Mouse (Mus musculus) kidney, adult 8-10 months (tissue): Measurements from ENCODE around the gene Fam219b.
A peak's percentile ranks its signal among the peaks of the same experiment; 100 is the strongest.

Source experiments
- DNase-seq, 2 experiments: peaks; one replicate each; pipeline ENCODE4 v3.0.0; 2022

Gene Fam219b

GRCm38 (mm10) chr9:57565741-57566221, 28.5 kb downstream of the Fam219b start:
- DNase-seq: no peak

GRCm38 (mm10) chr9:57566846-57567245, 29.5 kb downstream of the Fam219b start:
- DNase-seq: peak; percentile 80 to 90

- DNase-seq: peak; percentile 54 to 68
Observed at GRCm38 (mm10) chr9:57568500-57568899, 31.2 kb downstream of the Fam219b start.

- DNase-seq: no peak
Observed at GRCm38 (mm10) chr9:57574397-57574796, 37.1 kb downstream of the Fam219b start.

- DNase-seq: no peak
Observed at GRCm38 (mm10) chr9:57575577-57575976, 38.2 kb downstream of the Fam219b start.

GRCm38 (mm10) chr9:57577144-57577849, 40.0 kb downstream of the Fam219b start:
- no peak for DNase-seq

- no peak for DNase-seq
Observed at GRCm38 (mm10) chr9:57584991-57585390, 47.7 kb downstream of the Fam219b start.

- peak; percentile 80 to 83 for DNase-seq
Observed at GRCm38 (mm10) chr9:57589224-57590126, 52.1 kb downstream of the Fam219b start, which contains the start of gene Ulk3. TSS of gene Ulk3 (plus strand) at chr9:57589452.

GRCm38 (mm10) chr9:57590726-57591125, 53.4 kb downstream of the Fam219b start:
- DNase-seq: no peak
